Mouse (Mus musculus) ES-Bruce4 (cell line): ENCODE data around the gene Arhgap28. TPM values are rescaled to one million over a fixed set of nuclear protein-coding genes. Genes with fewer than 3 reads are reported as not detected.

Experiments
- H3K27ac ChIP-seq: 2 replicates; pipeline ENCODE4 v1.5.1; 2012; ENCODE audit warnings: low read length, inconsistent platforms; ENCODE audit not compliant: insufficient read depth
- H3K27me3 ChIP-seq: 2 replicates; pipeline ENCODE4 v1.6.1; 2012; ENCODE audit warnings: mild to moderate bottlenecking, low read length, inconsistent platforms; ENCODE audit not compliant: control insufficient read depth, poor library complexity, insufficient read depth, severe bottlenecking
- H3K36me3 ChIP-seq: 2 replicates; pipeline ENCODE4 v1.6.1; 2012; ENCODE audit warnings: inconsistent platforms, mild to moderate bottlenecking, low read length, moderate library complexity; ENCODE audit not compliant: control insufficient read depth, poor library complexity, insufficient read depth, severe bottlenecking
- H3K4me1 ChIP-seq: one replicate; pipeline ENCODE4 v1.8.1; 2011; ENCODE audit warnings: low read length; ENCODE audit not compliant: control insufficient read depth, insufficient read depth
- H3K4me3 ChIP-seq: 2 replicates; pipeline ENCODE4 v1.5.1; 2011; ENCODE audit warnings: low read depth, mild to moderate bottlenecking, low read length
- H3K9ac ChIP-seq: 2 replicates; pipeline ENCODE4 v1.6.1; 2012; ENCODE audit warnings: low read depth, mild to moderate bottlenecking, inconsistent platforms; ENCODE audit not compliant: poor library complexity, severe bottlenecking
- H3K9me3 ChIP-seq: replicated peaks from 2 replicates; pipeline ENCODE4 v1.6.1; 2012; ENCODE audit warnings: mild to moderate bottlenecking, low read length, inconsistent platforms; ENCODE audit not compliant: control insufficient read depth, poor library complexity, insufficient read depth, severe bottlenecking
- CTCF ChIP-seq: IDR thresholded peaks from one replicate; pipeline ENCODE4 v1.8.1; 2011; ENCODE audit warnings: low read depth, low read length
- EP300 ChIP-seq: IDR thresholded peaks from 2 replicates; pipeline ENCODE4 v1.6.1; 2011; ENCODE audit warnings: low read depth, low read length; ENCODE audit not compliant: insufficient read depth
- POLR2A ChIP-seq: IDR thresholded peaks from one replicate; pipeline ENCODE4 v1.8.1; 2011; ENCODE audit warnings: low read length; ENCODE audit not compliant: insufficient read depth
- polyA plus RNA-seq: library from polyadenylated mRNA; stranded (reverse); fragments of >200 nt; gene quantifications from 2 replicates; pipeline ENCODE4 v1.2.4, GENCODE M21; 2011; ENCODE audit warnings: low read depth; ENCODE audit not compliant: missing spikeins, insufficient read depth, insufficient read length

The Arhgap28 gene
- polyA plus RNA-seq, 1 experiment = 15.5 TPM

- H3K27ac ChIP-seq = no peak overlapping the region
- H3K27me3 ChIP-seq = no peaks in the 10 kb centered on the region
- TF ChIP-seq CTCF = no peak
- TF ChIP-seq POLR2A = no peak
- no peak for TF ChIP-seq EP300
- H3K9ac ChIP-seq = no peak overlapping the region
- no peaks in the 10 kb centered on the region for H3K36me3 ChIP-seq
- peaks cover 2% of the 10 kb centered on the region for H3K4me1 ChIP-seq
- no peak overlapping the region for H3K4me3 ChIP-seq
- 0 out of 2 replicates have a peak, but pooled peaks cover 2% of the 10 kb centered on the region for H3K9me3 ChIP-seq
Observed at GRCm38 (mm10) chr17:67919959-67920358, 84.0 kb downstream of the Arhgap28 start.

- H3K9ac ChIP-seq = no peak overlapping the region
Observed at GRCm38 (mm10) chr17:67918201-67918600, 85.7 kb downstream of the Arhgap28 start.

GRCm38 (mm10) chr17:67916901-67917300, 87.0 kb downstream of the Arhgap28 start:
- Histone ChIP-seq H3K9ac (no peak overlapping the region), H3K9me3 (0 out of 2 replicates have a peak, but pooled peaks cover 2% of the 10 kb centered on the region), H3K36me3 (no peaks in the 10 kb centered on the region), H3K4me1 (peaks cover 2% of the 10 kb centered on the region), H3K27ac (no peak overlapping the region), H3K4me3 (no peak overlapping the region), H3K27me3 (no peaks in the 10 kb centered on the region)
- no peak for TF ChIP-seq POLR2A
- TF ChIP-seq CTCF = no peak
- TF ChIP-seq EP300 = no peak

More at GRCm38 (mm10) chr17:67918201-67918600, 85.7 kb downstream of the Arhgap28 start:
- no peaks in the 10 kb centered on the region for H3K27me3 ChIP-seq
- no peak overlapping the region for H3K4me3 ChIP-seq
- no peak overlapping the region for H3K27ac ChIP-seq
- H3K4me1 ChIP-seq = peaks cover 2% of the 10 kb centered on the region
- H3K9me3 ChIP-seq = 0 out of 2 replicates have a peak, but pooled peaks cover 2% of the 10 kb centered on the region
- TF ChIP-seq POLR2A (no peak), CTCF (no peak), EP300 (no peak)
- no peaks in the 10 kb centered on the region for H3K36me3 ChIP-seq

GRCm38 (mm10) chr17:67912640-67913039, 91.3 kb downstream of the Arhgap28 start:
- Histone ChIP-seq H3K27ac (no peak overlapping the region), H3K4me1 (peaks cover 2% of the 10 kb centered on the region), H3K27me3 (no peaks in the 10 kb centered on the region), H3K4me3 (no peak overlapping the region), H3K9ac (no peak overlapping the region), H3K36me3 (no peaks in the 10 kb centered on the region), H3K9me3 (0 out of 2 replicates have a peak, but pooled peaks cover 2% of the 10 kb centered on the region)
- TF ChIP-seq POLR2A (no peak), CTCF (peak; percentile 78)

- Histone ChIP-seq H3K4me1 (peaks cover 2% of the 10 kb centered on the region), H3K9ac (no peak overlapping the region), H3K4me3 (no peak overlapping the region), H3K36me3 (no peaks in the 10 kb centered on the region), H3K27me3 (no peaks in the 10 kb centered on the region), H3K9me3 (0 out of 2 replicates have a peak, but pooled peaks cover 2% of the 10 kb centered on the region), H3K27ac (no peak overlapping the region)
- no peak for TF ChIP-seq POLR2A
- TF ChIP-seq CTCF = no peak
- no peak for TF ChIP-seq EP300
Observed at GRCm38 (mm10) chr17:67912051-67912450, 91.9 kb downstream of the Arhgap28 start.

GRCm38 (mm10) chr17:67908537-67908936, 95.4 kb downstream of the Arhgap28 start:
- H3K9me3 ChIP-seq = no peaks in the 10 kb centered on the region
- H3K4me1 ChIP-seq = no peaks in the 10 kb centered on the region
- no peaks in the 10 kb centered on the region for H3K27me3 ChIP-seq
- no peaks in the 10 kb centered on the region for H3K36me3 ChIP-seq
- no peak overlapping the region for H3K4me3 ChIP-seq
- no peak overlapping the region for H3K27ac ChIP-seq
- TF ChIP-seq CTCF (no peak), EP300 (no peak), POLR2A (no peak)
- H3K9ac ChIP-seq = no peak overlapping the region
